8 mouse cellular contexts compared by ENCODE assay signal in the genomic region with DNA sequence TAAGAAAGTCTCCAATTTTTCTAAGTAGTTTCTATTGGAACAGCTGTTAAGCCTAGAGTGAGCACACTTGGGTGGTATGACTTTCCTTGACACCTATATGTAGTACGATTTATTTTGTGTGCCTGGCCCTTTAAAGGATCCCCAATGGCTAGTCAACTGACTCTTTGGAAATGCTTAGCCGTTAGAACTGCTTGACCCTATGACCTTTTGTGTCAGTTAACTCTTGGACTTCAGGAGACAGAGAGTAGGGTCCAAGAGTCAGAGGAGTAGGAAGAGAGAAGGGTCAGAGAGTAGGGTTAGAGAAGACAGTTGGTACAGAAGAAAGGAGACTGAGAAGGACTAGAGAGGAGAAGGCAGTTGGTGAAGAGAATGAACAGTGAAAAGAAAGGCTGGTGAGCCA. TPM values are rescaled to one million over a fixed set of nuclear protein-coding genes. Genes with fewer than 3 reads are reported as not detected.
DNase-seq lines count a peak whose midpoint lies in the region; ATAC-seq and TF ChIP-seq lines count a peak whose summit lies in the region.

A gene (plus strand): TSS at position 292 of the 400 bp plus-strand sequence.

- 47% methylated on average over 2 of the region's 2 CpGs for WGBS in forebrain, embryonic 10.5 days

- TF ChIP-seq POLR2A in myocyte (IDR thresholded peaks at IDR 0.05; ENCODE audit: insufficient read length, low read depth): no peak

- H3K79me2 ChIP-seq in myocyte (ENCODE audit: control insufficient read depth, insufficient read depth): peaks cover 15% of the 10 kb centered on the region

- H3K4me3 ChIP-seq in forebrain, embryonic 10.5 days: peak within 1 kb of the TSS; percentile 95
- H3K4me3 ChIP-seq in myocyte: peak within 1 kb of the TSS; percentile 90

- no peaks in the 10 kb centered on the region for H3K27me3 ChIP-seq in forebrain, embryonic 10.5 days (ENCODE audit: poor library complexity, severe bottlenecking)
- H3K27me3 ChIP-seq in myocyte (ENCODE audit: control insufficient read depth, insufficient read depth, insufficient read length): no peaks in the 10 kb centered on the region

- no peak for DNase-seq in thymus, postnatal 0 days (ENCODE audit: low spot score)
- DNase-seq in thymus, postnatal 25 days: no peak
- DNase-seq in forebrain, embryonic 10.5 days (ENCODE audit: extremely low spot score, low spot score): no peak
- no peak for DNase-seq in heart, postnatal 14 days
- DNase-seq in left cerebral cortex, postnatal 25 days (ENCODE audit: low spot score in 2 of 2): no peak
- DNase-seq in thymus, postnatal 14 days: no peak

- H3K4me2 ChIP-seq in myocyte (ENCODE audit: low read depth): peak within 1 kb of the TSS; percentile 84

- peaks cover 10% of the 10 kb centered on the region for H3K9me3 ChIP-seq in forebrain, embryonic 10.5 days

- peaks cover 18% of the 10 kb centered on the region for H3K36me3 ChIP-seq in forebrain, embryonic 10.5 days (replicated peaks)
- H3K36me3 ChIP-seq in myocyte (ENCODE audit: control insufficient read depth, insufficient read depth): no peaks in the 10 kb centered on the region

- peaks cover 28% of the 10 kb centered on the region for H3K4me1 ChIP-seq in forebrain, embryonic 10.5 days

- no peak for ATAC-seq in cerebellum, adult (ENCODE audit: insufficient number of reproducible peaks, low FRiP score, low TSS enrichment)

- no peak within 1 kb of the TSS for H3ac ChIP-seq in myocyte (ENCODE audit: control insufficient read depth, insufficient read length)

- intact Hi-C loops in heart, postnatal 14 days (cut with DNase I): no loop called here
- intact Hi-C loops in left cerebral cortex, postnatal 25 days (cut with DNase I): no loop called here

- H3K27ac ChIP-seq in forebrain, embryonic 10.5 days: no peak within 1 kb of the TSS

TF ChIP-seq in myocyte, 11 proteins besides CTCF, POLR2A, EP300 and RAD21:
- TF ChIP-seq TCF3 (IDR thresholded peaks at IDR 0.05; ENCODE audit: insufficient read length, low read depth): no peak
- no peak for TF ChIP-seq SRF (IDR thresholded peaks at IDR 0.05; ENCODE audit: control insufficient read depth, insufficient read length, low read depth)
- no peak for TF ChIP-seq USF1 (IDR thresholded peaks at IDR 0.05; ENCODE audit: low read depth)
- TF ChIP-seq E2F4 (IDR thresholded peaks at IDR 0.05; ENCODE audit: insufficient read depth): no peak
- TF ChIP-seq REST (IDR thresholded peaks at IDR 0.05; ENCODE audit: insufficient read depth, insufficient read length): no peak
- TF ChIP-seq MAX (IDR thresholded peaks at IDR 0.05; ENCODE audit: low read depth): no peak

RNA-seq across cellular contexts. Expression of the gene that starts here (rescaled TPM):
- polyA plus RNA-seq in thymus, postnatal 0 days (2015; fragmentation: Nextera tagmentation; extraction: Ambion mirVana): 18.3 and 19.1 TPM in 2 replicates
- 21.5 and 22.1 TPM in 2 replicates for polyA plus RNA-seq in forebrain, embryonic 10.5 days (2016; fragmentation: Nextera tagmentation; extraction: Ambion mirVana)
- 10 to 100 TPM; 37.9 to 43.9 TPM for total RNA-seq in heart, postnatal 14 days (2021)
- total RNA-seq in left cerebral cortex, postnatal 25 days (2021): 10 to 100 TPM; 54.4 to 54.7 TPM
- polyA plus RNA-seq in myocyte (2012; fragmentation: generic; extraction: Trizol): 26.8 TPM
